Mouse (Mus musculus) G1E (cell line): Measurements from ENCODE around the gene E330009J07Rik. TPM values are rescaled to one million over a fixed set of nuclear protein-coding genes. Genes with fewer than 3 reads are reported as not detected.

Experiments used
- ATAC-seq: 2 replicates; pipeline ENCODE4 v1.8.0; 2016; ENCODE audit warnings: mild to moderate bottlenecking; ENCODE audit not compliant: insufficient number of reproducible peaks, poor library complexity, low FRiP score, severe bottlenecking; ENCODE audit errors: extremely low read depth
- DNase-seq: peaks from one replicate; pipeline ENCODE4 v3.0.0; 2012; ENCODE audit warnings: low spot score
- H3K27me3 ChIP-seq: 2 replicates; pipeline ENCODE4 v1.6.1; 2012; ENCODE audit warnings: mild to moderate bottlenecking, low read length, inconsistent platforms; ENCODE audit not compliant: insufficient read depth
- H3K36me3 ChIP-seq: replicated peaks from 2 replicates; pipeline ENCODE3; 2012; ENCODE audit warnings: mild to moderate bottlenecking, inconsistent platforms
- H3K4me1 ChIP-seq: 2 replicates; pipeline ENCODE4 v1.6.1; 2012; ENCODE audit warnings: low read depth, low read length, inconsistent platforms, mixed read lengths; ENCODE audit not compliant: insufficient read depth
- H3K4me3 ChIP-seq: 2 replicates; pipeline ENCODE4 v1.5.1; 2012; ENCODE audit warnings: low read depth, mild to moderate bottlenecking, inconsistent platforms, low read length, moderate library complexity, mixed read lengths
- H3K9me3 ChIP-seq: replicated peaks from 2 replicates; pipeline ENCODE4 v1.6.1; 2012; ENCODE audit warnings: inconsistent platforms
- CTCF ChIP-seq: IDR thresholded peaks from 2 replicates; pipeline ENCODE4 v1.5.1; 2012; ENCODE audit warnings: low read depth, low read length, inconsistent platforms, mixed read lengths
- GATA1 ChIP-seq: IDR thresholded peaks from 2 replicates; pipeline ENCODE4 v1.6.1; 2012; ENCODE audit warnings: borderline replicate concordance, low read length, inconsistent platforms, mixed read lengths
- GATA2 ChIP-seq: IDR thresholded peaks from 2 replicates; pipeline ENCODE4 v1.6.1; 2012; ENCODE audit warnings: low read depth, low read length, inconsistent platforms, borderline replicate concordance
- POLR2AphosphoS5 ChIP-seq: IDR thresholded peaks from 2 replicates; pipeline ENCODE4 v1.6.1; 2012; ENCODE audit warnings: low read depth, low read length, inconsistent platforms; ENCODE audit not compliant: insufficient replicate concordance
- TAL1 ChIP-seq: conservative IDR thresholded peaks from 2 replicates; pipeline ENCODE4 v1.6.1; 2012; ENCODE audit warnings: low read depth, low read length, inconsistent platforms, mixed read lengths
- polyA plus RNA-seq: library from polyadenylated mRNA; stranded (reverse); fragments of >175 nt; gene quantifications from 2 replicates; pipeline ENCODE4 v1.2.3, GENCODE M21; 2012
- total RNA-seq, 2 experiments: library from RNA; stranded (forward) in 1 of 2; stranded (reverse) in 1 of 2; fragments of 200-1000 nt in 1 of 2; fragments of >200 nt in 1 of 2; fragmentation: Nextera tagmentation in 1 of 2; gene quantifications; 2 replicates each; pipeline ENCODE4 v1.2.3; 2014 to 2017

The E330009J07Rik gene
- total and polyA plus RNA-seq, 3 experiments = 0.28 to 3.4 (median 1.6) TPM

- Histone ChIP-seq H3K4me3 (no peak within 1 kb of the TSS), H3K36me3 (no peaks in the 10 kb centered on the region), H3K27me3 (peaks cover 41% of the 10 kb centered on the region), H3K9me3 (no peaks in the 10 kb centered on the region), H3K4me1 (peaks cover 6% of the 10 kb centered on the region)
- ATAC-seq (no peak), DNase-seq (no peak)
- no peak for TF ChIP-seq GATA1
- no peak for TF ChIP-seq GATA2
- no peak for TF ChIP-seq POLR2AphosphoS5
- TF ChIP-seq TAL1 = no peak
- no peak for TF ChIP-seq CTCF
Measured at GRCm38 (mm10) chr6:40438936-40439335, 3.0 kb upstream of the E330009J07Rik start, which contains the start of gene Wee2. Gene Wee2, plus strand, starts transcription at chr6:40439088.

DNA sequence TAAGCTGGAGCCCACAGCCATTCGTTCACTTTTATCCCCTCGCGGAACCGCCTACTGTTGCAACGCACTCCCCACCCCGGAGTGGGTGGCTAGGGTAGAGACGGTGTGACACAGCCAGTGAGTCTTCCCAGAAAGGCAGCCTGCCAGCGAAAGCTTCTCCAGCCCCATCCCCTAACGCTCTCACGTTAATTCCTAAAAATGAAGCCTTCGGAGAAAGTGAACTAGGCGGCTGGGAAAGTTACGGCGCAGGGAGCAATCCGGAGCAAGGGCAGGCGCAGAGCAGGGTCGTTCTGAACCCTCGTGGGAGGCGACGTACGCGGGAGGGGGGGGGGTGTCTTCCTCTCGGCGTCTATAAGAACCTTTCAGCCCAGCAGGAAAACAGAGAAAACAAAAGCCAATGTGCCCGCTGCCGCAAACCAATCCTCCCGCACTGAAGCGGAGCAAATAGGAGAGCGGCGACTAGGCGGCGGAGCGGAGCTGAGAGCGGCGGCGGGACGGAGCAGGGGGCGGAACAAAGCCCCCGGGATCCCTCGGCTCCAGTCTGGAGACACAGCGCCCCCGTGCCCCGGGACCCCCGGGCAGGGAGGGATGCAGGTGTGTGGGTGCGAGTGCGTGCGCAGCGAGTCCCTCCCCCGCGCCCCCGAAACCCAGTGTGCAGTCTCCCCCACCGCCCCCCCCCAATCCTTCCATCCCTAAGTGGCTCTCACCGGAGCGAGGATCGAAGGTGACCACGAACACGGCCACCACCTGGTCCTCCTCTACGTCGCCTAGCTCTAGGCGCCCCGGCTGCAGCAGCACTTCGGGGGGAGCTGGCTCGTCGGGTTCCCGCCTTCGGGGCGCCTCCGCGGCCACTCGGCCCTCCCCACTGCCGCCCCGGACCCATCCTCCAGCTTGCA is 536 bp downstream of the E330009J07Rik start:
- peak overlapping the region; percentile 69 for H3K4me3 ChIP-seq
- DNase-seq (no peak), ATAC-seq (no peak)
- H3K9me3 ChIP-seq = no peaks in the 10 kb centered on the region
- peaks cover 54% of the 10 kb centered on the region for H3K27me3 ChIP-seq
- H3K36me3 ChIP-seq = no peaks in the 10 kb centered on the region
- H3K4me1 ChIP-seq = peaks cover 6% of the 10 kb centered on the region
- TF ChIP-seq POLR2AphosphoS5 (no peak), TAL1 (no peak), CTCF (no peak), GATA1 (no peak), GATA2 (no peak)

DNA sequence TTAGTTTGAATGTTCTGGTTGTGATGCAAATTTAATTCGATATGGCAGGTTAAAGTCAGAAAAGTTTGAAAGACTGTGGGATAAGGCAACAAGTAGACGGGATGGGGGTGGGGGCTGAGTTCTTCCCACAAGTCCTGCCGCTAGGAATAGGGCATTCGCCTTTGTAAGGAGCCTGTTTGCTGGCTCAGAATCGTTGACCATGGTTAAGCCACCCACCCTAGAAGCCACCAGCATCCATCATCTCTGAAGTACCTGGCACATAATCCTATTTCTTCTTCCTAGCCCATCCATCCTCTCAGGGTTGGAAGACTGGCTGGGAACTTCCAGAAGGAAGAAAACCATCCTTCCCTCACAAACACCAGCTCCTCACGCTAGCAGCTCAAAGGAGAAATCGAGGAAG is 1.2 kb downstream of the E330009J07Rik start:
- Histone ChIP-seq H3K36me3 (no peaks in the 10 kb centered on the region), H3K27me3 (peaks cover 50% of the 10 kb centered on the region), H3K4me1 (peaks cover 6% of the 10 kb centered on the region), H3K4me3 (no peak overlapping the region), H3K9me3 (no peaks in the 10 kb centered on the region)
- no peak for TF ChIP-seq CTCF
- no peak for TF ChIP-seq GATA1
- TF ChIP-seq GATA2 = no peak
- ATAC-seq = no peak
- no peak for DNase-seq

GRCm38 (mm10) chr6:40432346-40433275 is 3.3 kb downstream of the E330009J07Rik start:
- DNase-seq (no peak), ATAC-seq (no peak)
- no peak overlapping the region for H3K4me3 ChIP-seq
- peaks cover 53% of the 10 kb centered on the region for H3K27me3 ChIP-seq
- H3K9me3 ChIP-seq = no peaks in the 10 kb centered on the region
- peaks cover 6% of the 10 kb centered on the region for H3K4me1 ChIP-seq
- no peaks in the 10 kb centered on the region for H3K36me3 ChIP-seq
- TF ChIP-seq CTCF (no peak), TAL1 (no peak), GATA2 (no peak), POLR2AphosphoS5 (no peak), GATA1 (no peak)

DNA sequence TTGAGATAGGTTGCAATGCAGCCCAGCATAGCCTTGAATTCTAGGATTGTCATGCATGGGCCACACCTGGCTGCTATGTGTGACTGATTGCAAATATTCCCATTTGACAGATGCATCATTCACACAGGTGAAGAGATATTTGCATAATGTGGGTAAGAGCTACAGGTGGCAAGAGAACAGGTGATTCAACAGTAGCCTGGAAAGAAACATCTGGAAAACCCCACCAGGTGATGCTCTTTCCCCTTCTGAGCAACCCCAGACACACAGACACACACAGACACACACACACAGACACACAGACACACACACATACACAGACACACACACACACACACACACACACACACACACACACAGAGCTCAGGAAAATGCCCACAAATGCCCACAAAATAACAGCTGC is 4.1 kb downstream of the E330009J07Rik start:
- Histone ChIP-seq H3K4me3 (no peak overlapping the region), H3K36me3 (no peaks in the 10 kb centered on the region), H3K9me3 (no peaks in the 10 kb centered on the region), H3K4me1 (peaks cover 6% of the 10 kb centered on the region), H3K27me3 (peaks cover 56% of the 10 kb centered on the region)
- no peak for TF ChIP-seq GATA1
- no peak for TF ChIP-seq TAL1
- TF ChIP-seq POLR2AphosphoS5 = no peak
- TF ChIP-seq GATA2 = no peak
- TF ChIP-seq CTCF = no peak
- ATAC-seq (no peak), DNase-seq (no peak)

DNA sequence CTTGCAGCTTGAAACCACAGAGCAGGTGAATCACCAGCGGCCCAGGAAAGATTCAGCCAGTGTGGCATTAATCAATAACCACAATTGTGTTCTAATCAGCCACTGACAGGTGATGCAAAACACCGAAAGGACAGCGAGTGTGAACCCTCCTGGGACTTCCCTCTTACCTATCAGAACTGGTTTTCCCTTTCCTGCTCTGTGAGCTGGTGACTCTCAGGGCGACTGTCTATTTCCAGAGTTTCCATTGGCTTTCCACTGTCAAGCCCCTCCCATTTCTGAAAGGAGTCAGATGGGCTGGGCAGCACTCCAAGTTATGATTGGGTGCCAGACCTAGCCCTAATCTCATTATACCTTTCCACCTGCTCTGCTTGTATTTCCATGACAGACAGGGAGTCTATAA is 4.6 kb downstream of the E330009J07Rik start:
- peak; percentile 8; the same call in 1 of the 2 replicates for ATAC-seq
- Histone ChIP-seq H3K4me3 (no peak overlapping the region), H3K27me3 (peaks cover 56% of the 10 kb centered on the region), H3K9me3 (no peaks in the 10 kb centered on the region), H3K4me1 (peaks cover 6% of the 10 kb centered on the region), H3K36me3 (no peaks in the 10 kb centered on the region)
- no peak for TF ChIP-seq GATA2
- no peak for TF ChIP-seq TAL1
- no peak for TF ChIP-seq GATA1
- no peak for TF ChIP-seq CTCF
- DNase-seq = no peak
